Mouse (Mus musculus) erythroid progenitor cell, adult 5-6 weeks (primary cell): Measurements from ENCODE around the gene Nsd1. TPM values are rescaled to one million over a fixed set of nuclear protein-coding genes. Genes with fewer than 3 reads are reported as not detected.

Experiments
- ATAC-seq: replicated peaks from 2 replicates; pipeline ENCODE4 v1.8.0; 2016; ENCODE audit warnings: moderate number of reproducible peaks, mild to moderate bottlenecking, moderate TSS enrichment, inconsistent platforms; ENCODE audit not compliant: poor library complexity, low FRiP score, severe bottlenecking
- total RNA-seq, 2 experiments: library from RNA; stranded (forward) in 1 of 2; stranded (reverse) in 1 of 2; fragments of 150-400 nt in 1 of 2; fragments of 186-747, 209-891 nt in 1 of 2; gene quantifications; 2 replicates each; pipeline versions ENCODE4 v1.2.3 to v1.2.4; 2015 to 2017; ENCODE audit warnings: low replicate concordance in 2 of 2

Nsd1 gene
- total RNA-seq, 2 experiments from 2014 or later: 36.9 to 50.6 TPM

DNA sequence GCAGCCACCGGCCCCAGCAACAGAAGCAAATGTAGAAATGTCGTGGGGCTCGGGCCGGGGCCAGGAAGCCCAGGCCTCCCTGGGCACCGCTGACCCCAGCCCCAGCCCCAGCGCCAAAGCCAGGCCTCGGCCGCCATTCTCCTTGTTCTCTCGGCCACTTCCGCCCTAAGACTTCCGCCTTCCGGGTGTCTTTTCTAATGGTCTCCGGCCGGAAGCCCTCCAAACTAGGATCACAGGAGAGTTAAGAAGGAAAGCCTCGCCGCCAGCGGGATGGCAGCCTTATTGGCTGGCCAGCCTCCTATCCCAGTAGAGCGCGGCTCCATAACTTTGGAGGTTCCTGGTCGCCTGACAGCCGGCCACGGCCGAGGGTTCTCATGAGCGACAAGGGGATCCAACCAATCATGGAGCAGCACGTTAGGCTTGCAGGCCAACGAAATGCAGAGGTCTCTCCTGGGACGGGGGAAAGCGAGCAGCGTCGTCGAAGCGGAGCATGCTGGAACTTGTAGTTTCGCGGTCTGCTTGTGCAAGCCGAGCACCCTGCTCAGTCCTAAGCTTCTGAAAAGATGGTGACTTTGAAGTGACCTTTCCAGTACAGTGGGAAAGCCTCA, 153.0 kb downstream of the Nsd1 start, which contains the start of gene Lman2:
TSS of gene Lman2 (minus strand) at position 331 of the 608 bp plus-strand sequence.
- peak; percentile 94 for ATAC-seq

Other genes with a start within 250 kb of the Nsd1 start
- 8.8 and 22.3 TPM in 2 replicates for gene Hk3, start 188.4 kb upstream of the Nsd1 start, total RNA-seq (2015; ENCODE audit: low replicate concordance)
- 12.9 and 24.6 TPM in 2 replicates for gene Hk3, start 188.4 kb upstream of the Nsd1 start, total RNA-seq (2017; ENCODE audit: low replicate concordance)
- 50.1 and 87.2 TPM in 2 replicates for gene Uimc1, start 109.5 kb upstream of the Nsd1 start, total RNA-seq (2015; ENCODE audit: low replicate concordance)
- gene Uimc1, start 109.5 kb upstream of the Nsd1 start, total RNA-seq (2017; ENCODE audit: low replicate concordance): 92.4 and 105 TPM in 2 replicates
- gene Zfp346, start 104.5 kb upstream of the Nsd1 start, total RNA-seq (2015; ENCODE audit: low replicate concordance): 17.2 and 19.8 TPM in 2 replicates
- gene Zfp346, start 104.5 kb upstream of the Nsd1 start, total RNA-seq (2017; ENCODE audit: low replicate concordance): 21.1 and 21.5 TPM in 2 replicates
- gene Gm17617, start 76.2 kb upstream of the Nsd1 start, total RNA-seq (2015; ENCODE audit: low replicate concordance): not detected in 2 replicates
- not detected in 2 replicates for gene Gm17617, start 76.2 kb upstream of the Nsd1 start, total RNA-seq (2017; ENCODE audit: low replicate concordance)
- gene Fgfr4, start 57.1 kb upstream of the Nsd1 start, total RNA-seq (2015; ENCODE audit: low replicate concordance): not detected in 2 replicates
- not detected in 2 replicates for gene Fgfr4, start 57.1 kb upstream of the Nsd1 start, total RNA-seq (2017; ENCODE audit: low replicate concordance)
- gene Prelid1, start 110.7 kb downstream of the Nsd1 start, total RNA-seq (2015; ENCODE audit: low replicate concordance): 81.3 and 131 TPM in 2 replicates
- 30.9 and 39.1 TPM in 2 replicates for gene Prelid1, start 110.7 kb downstream of the Nsd1 start, total RNA-seq (2017; ENCODE audit: low replicate concordance)
- gene Rab24, start 112.2 kb downstream of the Nsd1 start, total RNA-seq (2015; ENCODE audit: low replicate concordance): 83.3 and 153 TPM in 2 replicates
- 19.8 and 40.4 TPM in 2 replicates for gene Rab24, start 112.2 kb downstream of the Nsd1 start, total RNA-seq (2017; ENCODE audit: low replicate concordance)
- 293 and 332 TPM in 2 replicates for gene Mxd3, start 120.0 kb downstream of the Nsd1 start, total RNA-seq (2015; ENCODE audit: low replicate concordance)
- 162 and 195 TPM in 2 replicates for gene Mxd3, start 120.0 kb downstream of the Nsd1 start, total RNA-seq (2017; ENCODE audit: low replicate concordance)
- 45.7 and 55.1 TPM in 2 replicates for gene Lman2, start 153.0 kb downstream of the Nsd1 start, total RNA-seq (2015; ENCODE audit: low replicate concordance)
- gene Lman2, start 153.0 kb downstream of the Nsd1 start, total RNA-seq (2017; ENCODE audit: low replicate concordance): 56.6 and 75.6 TPM in 2 replicates
- gene Rgs14, start 159.9 kb downstream of the Nsd1 start, total RNA-seq (2015; ENCODE audit: low replicate concordance): 9.0 and 14.7 TPM in 2 replicates
- 4.2 and 7.9 TPM in 2 replicates for gene Rgs14, start 159.9 kb downstream of the Nsd1 start, total RNA-seq (2017; ENCODE audit: low replicate concordance)
- gene Slc34a1, start 188.4 kb downstream of the Nsd1 start, total RNA-seq (2015; ENCODE audit: low replicate concordance): not detected in 2 replicates
- not detected in 2 replicates for gene Slc34a1, start 188.4 kb downstream of the Nsd1 start, total RNA-seq (2017; ENCODE audit: low replicate concordance)
- not detected in 2 replicates for gene Pfn3, start 205.4 kb downstream of the Nsd1 start, total RNA-seq (2015; ENCODE audit: low replicate concordance)
- not detected in 2 replicates for gene Pfn3, start 205.4 kb downstream of the Nsd1 start, total RNA-seq (2017; ENCODE audit: low replicate concordance)
- not detected in 2 replicates for gene F12, start 217.0 kb downstream of the Nsd1 start, total RNA-seq (2015; ENCODE audit: low replicate concordance)
- gene F12, start 217.0 kb downstream of the Nsd1 start, total RNA-seq (2017; ENCODE audit: low replicate concordance): not detected in 2 replicates
- 48.2 and 55.5 TPM in 2 replicates for gene Grk6, start 235.3 kb downstream of the Nsd1 start, total RNA-seq (2015; ENCODE audit: low replicate concordance)
- gene Grk6, start 235.3 kb downstream of the Nsd1 start, total RNA-seq (2017; ENCODE audit: low replicate concordance): 62.2 and 75.7 TPM in 2 replicates